Mouse (Mus musculus) skeletal muscle tissue, adult 2 months (tissue): ENCODE measurements around the gene Olfr1432.
"Not testable (repeated sequence)": the region's sequence is repeated elsewhere in the genome, so short reads cannot be mapped to it uniquely, and the experiment has no call there.

Experiments used
- DNase-seq: peaks from one replicate; pipeline ENCODE4 v3.0.0-alpha.2; 2012; ENCODE audit warnings: low read depth, low spot score

Gene Olfr1432

GRCm38 (mm10) chr19:12232496-12232895 is at the start of gene Olfr1432:
Gene Olfr1432 (minus strand): TSS chr19:12232596.
- DNase-seq = not testable (repeated sequence)

- no peak for DNase-seq
Observed at GRCm38 (mm10) chr19:12279554-12279953, 47.2 kb upstream of the Olfr1432 start, which contains the start of gene Olfr1434. Gene Olfr1434 (plus strand): TSS chr19:12279854.

GRCm38 (mm10) chr19:12260732-12261131 is 28.3 kb upstream of the Olfr1432 start, which contains the start of gene Olfr235:
Gene Olfr235 (plus strand): TSS chr19:12261032.
- DNase-seq = no peak

GRCm38 (mm10) chr19:12241559-12241958 is 9.2 kb upstream of the Olfr1432 start, which contains the start of gene Olfr262:
Gene Olfr262 (minus strand): TSS chr19:12241659.
- DNase-seq = no peak

- no peak for DNase-seq
Observed at GRCm38 (mm10) chr19:12200334-12200733, 32.1 kb downstream of the Olfr1432 start, which contains the start of gene Olfr1431. Gene Olfr1431 (plus strand): TSS chr19:12200634.

- DNase-seq = not testable (repeated sequence)
Observed at GRCm38 (mm10) chr19:12199076-12199475, 33.3 kb downstream of the Olfr1432 start.
